Mouse (Mus musculus) forebrain, embryonic 15.5 days (tissue): ENCODE measurements around the gene Rtn4rl1. TPM values are rescaled to one million over a fixed set of nuclear protein-coding genes. Genes with fewer than 3 reads are reported as not detected.
"Not testable (repeated sequence)": the region's sequence is repeated elsewhere in the genome, so short reads cannot be mapped to it uniquely, and the experiment has no call there.

ENCODE experiments used
- ATAC-seq: fragments of 200-750 bp; cut with Nextera tagmentation; replicated peaks from 2 replicates; pipeline ENCODE4 v1.8.0; 2017; ENCODE audit warnings: mild to moderate bottlenecking, moderate TSS enrichment, moderate library complexity
- H3K27ac ChIP-seq: fragments of 300-500 bp; sonication (generic); replicated peaks from 2 replicates; pipeline ENCODE4 v1.5.1; 2015; ENCODE audit warnings: mild to moderate bottlenecking, inconsistent platforms
- H3K27me3 ChIP-seq: fragments of 300-500 bp; sonication (generic); 2 replicates; pipeline ENCODE4 v1.6.1; 2015; ENCODE audit warnings: inconsistent platforms
- H3K36me3 ChIP-seq: fragments of 300-500 bp; sonication (generic); 2 replicates; pipeline ENCODE4 v1.6.1; 2015; ENCODE audit warnings: mild to moderate bottlenecking, inconsistent platforms
- H3K4me1 ChIP-seq: fragments of 300-500 bp; sonication (generic); 2 replicates; pipeline ENCODE4 v1.6.1; 2015; ENCODE audit warnings: inconsistent platforms
- H3K4me2 ChIP-seq: fragments of 300-500 bp; sonication (generic); replicated peaks from 2 replicates; pipeline ENCODE4 v1.6.1; 2015; ENCODE audit warnings: mild to moderate bottlenecking, inconsistent platforms
- H3K4me3 ChIP-seq: fragments of 300-500 bp; sonication (generic); 2 replicates; pipeline ENCODE4 v1.5.1; 2015; ENCODE audit warnings: mild to moderate bottlenecking, inconsistent platforms
- H3K9ac ChIP-seq: fragments of 300-500 bp; sonication (generic); replicated peaks from 2 replicates; pipeline ENCODE4 v1.6.1; 2015; ENCODE audit warnings: mild to moderate bottlenecking, inconsistent platforms
- H3K9me3 ChIP-seq: fragments of 300-500 bp; sonication (generic); 2 replicates; pipeline ENCODE4 v1.6.1; 2016; ENCODE audit warnings: inconsistent platforms
- WGBS: fragments of 180-500 bp; shearing (Covaris S2); methylation state at CpG from one replicate; pipeline ENCODE4 v1.1.7; 2015; ENCODE audit warnings: mixed read lengths; 5-methylcytosine and 5-hydroxymethylcytosine counted together
- polyA plus RNA-seq: library from polyadenylated mRNA; unstranded; fragments of >200 nt; fragmentation: Nextera tagmentation; extraction: Ambion mirVana; gene quantifications from 2 replicates; pipeline ENCODE4 v1.2.1, GENCODE M21; 2015

Rtn4rl1 gene
- polyA plus RNA-seq, 1 experiment from 2014 or later, result 5.6 TPM

DNA sequence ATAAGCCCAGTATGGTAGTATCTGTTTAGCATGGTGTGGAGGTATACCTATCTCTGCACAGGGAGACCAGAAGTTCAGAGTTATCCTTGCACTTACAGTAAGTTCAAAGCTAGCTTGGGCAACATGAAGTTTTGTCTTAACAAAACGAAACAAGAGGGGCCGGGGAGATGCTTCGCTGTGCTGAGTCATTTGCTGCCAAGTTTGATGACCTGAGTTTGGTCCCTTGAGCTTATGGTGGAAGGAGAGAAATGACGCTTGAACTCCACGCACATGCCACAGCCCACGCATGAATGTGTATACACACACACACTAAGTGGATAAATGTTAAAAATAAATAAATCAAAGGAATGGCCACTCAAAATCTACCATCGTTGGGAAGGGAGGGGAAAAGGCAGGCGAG is 94.9 kb downstream of the Rtn4rl1 start:
- ATAC-seq, result no peak
- Histone ChIP-seq H3K4me3 (no peak overlapping the region), H3K27me3 (peaks cover 6% of the 10 kb centered on the region), H3K9ac (no peak overlapping the region), H3K9me3 (no peaks in the 10 kb centered on the region), H3K4me2 (no peak overlapping the region), H3K27ac (no peak overlapping the region), H3K4me1 (peaks cover 28% of the 10 kb centered on the region), H3K36me3 (no peaks in the 10 kb centered on the region)
- 89% methylated on average over 8 of the region's 8 CpGs for WGBS

DNA sequence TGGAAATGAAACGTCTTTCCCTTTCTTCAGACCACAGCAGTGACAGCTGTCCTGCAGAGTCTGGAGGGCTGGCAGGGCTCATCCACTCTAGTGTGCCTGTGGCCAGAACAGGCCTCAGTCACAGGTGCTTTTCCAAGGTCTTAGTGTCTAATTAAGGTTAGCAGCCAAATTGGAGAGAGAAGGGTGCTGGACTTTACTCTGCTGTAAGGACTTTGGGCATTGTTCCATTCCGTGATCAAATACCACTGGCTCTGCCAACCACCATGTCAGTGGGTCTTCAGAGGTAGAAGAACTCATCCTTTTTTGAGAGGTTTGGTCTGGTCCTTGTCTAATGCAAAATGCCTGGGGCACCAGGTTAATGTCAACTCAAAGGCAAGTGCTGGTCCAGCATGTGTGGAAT is 95.5 kb downstream of the Rtn4rl1 start:
- no peak overlapping the region for H3K4me2 ChIP-seq
- H3K4me3 ChIP-seq, result no peak overlapping the region
- no peaks in the 10 kb centered on the region for H3K36me3 ChIP-seq
- 52% methylated on average over 2 of the region's 2 CpGs for WGBS
- H3K27ac ChIP-seq, result no peak overlapping the region
- H3K9ac ChIP-seq, result no peak overlapping the region
- H3K9me3 ChIP-seq, result no peaks in the 10 kb centered on the region
- peaks cover 5% of the 10 kb centered on the region; the same call in 1 of the 2 replicates for H3K27me3 ChIP-seq
- H3K4me1 ChIP-seq, result peaks cover 34% of the 10 kb centered on the region
- ATAC-seq, result no peak

DNA sequence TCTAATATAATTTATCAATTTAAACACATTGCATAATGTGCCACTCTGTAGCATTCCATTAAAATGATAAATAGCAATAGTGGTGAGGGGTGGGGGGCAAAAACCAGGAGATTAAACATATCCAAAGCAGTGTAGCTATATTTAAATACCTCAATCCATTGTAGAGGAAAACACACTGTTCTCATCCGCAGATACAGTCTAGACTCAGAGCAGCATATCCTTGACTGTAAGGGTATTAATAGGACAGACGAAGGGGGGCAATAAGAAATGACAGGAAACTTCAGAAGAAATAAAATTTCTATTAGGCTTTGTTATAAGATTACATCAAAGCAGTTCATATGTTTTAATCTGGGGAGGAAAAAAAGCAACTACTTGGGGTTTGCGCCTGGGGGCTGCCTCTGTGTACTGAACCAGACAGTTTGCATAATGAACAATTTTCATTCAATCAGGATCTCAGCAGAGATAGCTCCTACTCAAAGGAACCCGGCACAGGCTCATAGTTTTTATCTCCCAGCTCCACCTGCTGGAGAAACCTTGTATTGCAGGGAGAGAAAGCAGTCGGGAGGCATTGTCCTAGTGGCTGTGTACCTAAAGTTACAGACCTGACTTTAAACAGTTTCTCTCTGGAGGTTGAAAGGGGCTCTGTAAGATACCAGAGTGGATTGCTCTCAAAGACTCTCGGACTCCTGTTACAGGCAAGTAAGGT is 97.1 kb downstream of the Rtn4rl1 start:
- ATAC-seq, result peak; percentile 80
- H3K4me2 ChIP-seq, result no peak overlapping the region
- H3K36me3 ChIP-seq, result no peaks in the 10 kb centered on the region
- H3K27me3 ChIP-seq, result peaks cover 5% of the 10 kb centered on the region; the same call in 1 of the 2 replicates
- no peak overlapping the region for H3K9ac ChIP-seq
- peak overlapping the region; percentile 71 for H3K27ac ChIP-seq
- no peak overlapping the region for H3K4me3 ChIP-seq
- WGBS, result 16% methylated on average over 6 of the region's 6 CpGs
- H3K4me1 ChIP-seq, result peaks cover 43% of the 10 kb centered on the region
- H3K9me3 ChIP-seq, result no peaks in the 10 kb centered on the region

DNA sequence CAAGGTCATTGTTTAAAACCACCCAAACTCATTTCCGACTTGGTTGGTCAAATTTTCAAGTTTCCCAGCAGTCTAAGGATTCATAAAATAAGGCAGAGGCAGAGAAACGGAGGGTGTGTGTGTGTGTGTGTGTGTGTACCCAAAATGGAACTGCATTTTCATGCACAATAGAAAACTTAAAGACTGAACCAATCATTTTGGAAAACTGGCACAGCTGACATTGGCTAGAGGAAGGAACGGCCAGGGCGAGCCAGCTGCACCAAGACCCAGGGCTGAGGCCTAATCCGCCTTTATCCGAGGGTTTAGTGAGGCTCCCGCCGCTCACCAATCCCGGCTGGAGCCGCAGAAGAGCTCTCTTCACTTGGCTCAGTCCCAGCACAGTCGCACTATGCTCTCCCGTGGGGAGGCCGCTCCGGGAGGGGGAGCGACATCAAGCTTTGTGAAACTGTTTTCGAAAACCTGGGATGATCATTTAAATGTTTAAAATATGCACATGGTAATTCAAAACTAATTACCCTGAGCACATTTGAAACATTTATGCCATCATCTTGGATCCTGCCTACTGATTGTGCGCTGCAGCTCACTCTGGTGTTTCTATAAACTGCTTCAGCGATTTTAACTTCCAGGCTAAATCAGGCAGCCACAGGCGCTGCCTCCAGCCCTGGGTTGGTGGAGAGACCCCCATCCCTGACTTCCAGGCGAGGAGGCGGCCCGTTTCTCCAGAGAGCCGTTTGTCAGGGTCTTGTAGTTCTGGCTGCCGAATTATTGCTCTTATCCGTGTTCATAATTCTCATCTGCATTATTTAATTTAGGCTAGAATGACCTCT is 98.0 kb downstream of the Rtn4rl1 start:
- peaks cover 5% of the 10 kb centered on the region; the same call in 1 of the 2 replicates for H3K27me3 ChIP-seq
- 17% methylated on average over 25 of the region's 25 CpGs for WGBS
- H3K4me1 ChIP-seq, result peaks cover 43% of the 10 kb centered on the region
- H3K4me2 ChIP-seq, result peak overlapping the region; percentile 33
- H3K9ac ChIP-seq, result peak overlapping the region; percentile 23; the same call in 1 of the 2 replicates
- H3K9me3 ChIP-seq, result no peaks in the 10 kb centered on the region
- H3K4me3 ChIP-seq, result peak overlapping the region; percentile 10; the same call in 1 of the 2 replicates
- no peaks in the 10 kb centered on the region for H3K36me3 ChIP-seq
- ATAC-seq, result peak; percentile 57
- peak overlapping the region; percentile 71 for H3K27ac ChIP-seq

- peak; percentile 42; the same call in 1 of the 2 replicates for ATAC-seq
- Histone ChIP-seq H3K4me3 (no peak overlapping the region), H3K36me3 (no peaks in the 10 kb centered on the region), H3K9me3 (no peaks in the 10 kb centered on the region), H3K4me1 (peaks cover 43% of the 10 kb centered on the region), H3K4me2 (no peak overlapping the region), H3K9ac (no peak overlapping the region), H3K27ac (peak overlapping the region; percentile 71), H3K27me3 (peaks cover 5% of the 10 kb centered on the region; the same call in 1 of the 2 replicates)
- 80% methylated on average over 7 of the region's 7 CpGs for WGBS
These were observed 98.7 kb downstream of the Rtn4rl1 start for GRCm38 (mm10) chr11:75292281-75292680.

DNA sequence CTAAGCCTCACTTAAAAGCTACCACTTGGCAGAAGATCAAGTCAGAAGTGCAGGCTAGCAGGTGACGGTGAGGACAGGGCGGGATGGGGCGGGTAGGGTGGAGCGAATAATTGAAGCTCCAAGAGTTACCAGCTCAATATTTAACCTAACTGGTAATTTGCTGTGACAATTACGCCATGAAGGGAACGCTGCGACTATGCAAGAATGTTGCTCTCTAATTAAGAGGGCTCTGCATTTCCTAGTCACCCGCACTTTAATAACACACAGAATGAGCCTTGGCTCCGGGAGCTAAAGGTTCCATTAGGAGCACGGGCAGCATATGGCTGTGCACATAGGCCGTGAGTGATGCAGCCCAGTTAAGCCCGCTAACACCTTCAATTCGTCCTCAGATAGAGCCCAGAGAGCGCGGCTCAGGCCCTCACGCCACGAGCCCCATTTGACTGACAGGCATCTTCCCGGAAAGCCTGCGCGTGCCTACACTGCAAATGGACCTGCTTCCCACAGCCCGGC is 100.3 kb downstream of the Rtn4rl1 start:
- no peak overlapping the region for H3K27ac ChIP-seq
- H3K36me3 ChIP-seq, result no peaks in the 10 kb centered on the region
- peaks cover 5% of the 10 kb centered on the region; the same call in 1 of the 2 replicates for H3K27me3 ChIP-seq
- no peak overlapping the region for H3K4me3 ChIP-seq
- H3K9me3 ChIP-seq, result no peaks in the 10 kb centered on the region
- no peak overlapping the region for H3K9ac ChIP-seq
- 19% methylated on average over 21 of the region's 21 CpGs for WGBS
- ATAC-seq, result no peak
- peaks cover 43% of the 10 kb centered on the region for H3K4me1 ChIP-seq
- peak overlapping the region; percentile 25 for H3K4me2 ChIP-seq

- H3K9me3 ChIP-seq, result no peaks in the 10 kb centered on the region
- whole genome bisulfite sequencing, result 75% methylated on average over 9 of the region's 9 CpGs
- no peak overlapping the region for H3K27ac ChIP-seq
- ATAC-seq, result no peak
- H3K27me3 ChIP-seq, result peaks cover 5% of the 10 kb centered on the region; the same call in 1 of the 2 replicates
- H3K4me1 ChIP-seq, result peaks cover 43% of the 10 kb centered on the region
- H3K9ac ChIP-seq, result no peak overlapping the region
- H3K4me3 ChIP-seq, result no peak overlapping the region
- H3K36me3 ChIP-seq, result no peaks in the 10 kb centered on the region
- no peak overlapping the region for H3K4me2 ChIP-seq
These were observed 101.3 kb downstream of the Rtn4rl1 start for GRCm38 (mm10) chr11:75294862-75295261.

- H3K4me1 ChIP-seq, result peaks cover 41% of the 10 kb centered on the region
- H3K36me3 ChIP-seq, H3K4me3 ChIP-seq, H3K27me3 ChIP-seq, ATAC-seq, H3K9me3 ChIP-seq, H3K4me2 ChIP-seq, H3K27ac ChIP-seq, H3K9ac ChIP-seq: not testable (repeated sequence)
- WGBS, result 86% methylated on average over 5 of the region's 5 CpGs
These were observed 102.0 kb downstream of the Rtn4rl1 start for GRCm38 (mm10) chr11:75295534-75295933.

- Histone ChIP-seq H3K9me3 (no peaks in the 10 kb centered on the region), H3K9ac (no peak overlapping the region), H3K27ac (no peak overlapping the region), H3K4me3 (no peak overlapping the region), H3K4me2 (no peak overlapping the region), H3K27me3 (peaks cover 5% of the 10 kb centered on the region; the same call in 1 of the 2 replicates), H3K36me3 (peaks cover 8% of the 10 kb centered on the region; the same call in 1 of the 2 replicates), H3K4me1 (peaks cover 32% of the 10 kb centered on the region)
- no peak for ATAC-seq
- WGBS, result 88% methylated on average over 9 of the region's 9 CpGs
These were observed 102.9 kb downstream of the Rtn4rl1 start for GRCm38 (mm10) chr11:75296406-75297005.

- ATAC-seq, result no peak
- H3K27me3 ChIP-seq, result no peaks in the 10 kb centered on the region
- no peak overlapping the region for H3K9ac ChIP-seq
- H3K4me3 ChIP-seq, result no peak overlapping the region
- H3K27ac ChIP-seq, result no peak overlapping the region
- 80% methylated on average over 9 of the region's 9 CpGs for WGBS
- H3K9me3 ChIP-seq, result no peaks in the 10 kb centered on the region
- peaks cover 21% of the 10 kb centered on the region for H3K4me1 ChIP-seq
- H3K4me2 ChIP-seq, result no peak overlapping the region
- H3K36me3 ChIP-seq, result peaks cover 16% of the 10 kb centered on the region; the same call in 1 of the 2 replicates
These were observed 104.0 kb downstream of the Rtn4rl1 start for GRCm38 (mm10) chr11:75297631-75298030.

DNA sequence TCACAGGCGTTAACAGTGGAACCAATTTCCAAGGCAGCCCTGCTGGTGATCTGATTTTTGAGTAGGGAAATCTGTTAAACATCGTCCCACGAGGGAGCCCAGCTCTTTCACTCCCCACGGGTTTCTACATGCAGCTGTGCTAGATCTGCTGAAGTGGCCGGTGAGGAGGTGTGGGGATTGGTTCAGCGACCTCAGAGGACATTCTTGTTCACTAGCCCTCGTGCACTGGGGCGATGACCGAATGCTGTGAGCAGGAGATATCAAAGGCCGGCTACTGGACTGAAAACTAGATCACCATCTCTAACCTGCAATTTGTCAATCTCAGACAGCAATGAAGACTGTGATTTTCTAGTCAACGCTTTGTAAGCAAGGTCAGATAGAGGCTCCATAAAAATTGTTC is 104.9 kb downstream of the Rtn4rl1 start:
- no peaks in the 10 kb centered on the region for H3K9me3 ChIP-seq
- peaks cover 15% of the 10 kb centered on the region for H3K4me1 ChIP-seq
- no peak overlapping the region for H3K4me3 ChIP-seq
- H3K4me2 ChIP-seq, result no peak overlapping the region
- ATAC-seq, result no peak
- no peak overlapping the region for H3K9ac ChIP-seq
- no peak overlapping the region for H3K27ac ChIP-seq
- 65% methylated on average over 11 of the region's 11 CpGs for WGBS
- H3K36me3 ChIP-seq, result peaks cover 18% of the 10 kb centered on the region; the same call in 1 of the 2 replicates
- H3K27me3 ChIP-seq, result no peaks in the 10 kb centered on the region
